Mouse (Mus musculus) embryo, embryonic 11.5 days (tissue): ENCODE results near the gene Mettl7a3.
"Not testable (repeated sequence)": the region's sequence is repeated elsewhere in the genome, so short reads cannot be mapped to it uniquely, and the experiment has no call there.

ENCODE experiments used
- DNase-seq: peaks from one replicate; pipeline ENCODE4 v3.0.0-alpha.2; 2012; ENCODE audit warnings: low read depth, low spot score

The Mettl7a3 gene

DNA sequence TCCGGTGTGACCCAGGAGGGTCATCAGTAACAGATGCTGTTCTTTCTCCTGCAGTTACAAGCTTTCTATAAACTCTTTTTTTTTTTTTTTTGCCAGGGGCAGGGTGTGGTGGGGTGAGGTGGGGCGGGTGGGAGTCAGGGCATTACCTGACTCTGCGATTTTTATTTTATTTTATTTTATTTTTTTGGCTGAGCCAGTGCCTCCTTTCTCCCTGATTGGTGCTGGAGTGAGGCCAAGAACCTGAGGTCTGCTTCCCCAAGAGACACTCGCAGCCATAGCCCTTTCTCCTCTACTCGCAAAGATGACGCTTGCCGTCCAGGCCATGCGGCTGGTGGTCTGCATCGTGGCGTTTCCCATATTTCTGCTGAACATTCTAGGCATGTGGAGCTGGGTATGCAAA, at the start of gene Mettl7a3:
Gene Mettl7a3, plus strand, starts transcription at position 301 of the 400 bp plus-strand sequence.
- DNase-seq: no peak

DNA sequence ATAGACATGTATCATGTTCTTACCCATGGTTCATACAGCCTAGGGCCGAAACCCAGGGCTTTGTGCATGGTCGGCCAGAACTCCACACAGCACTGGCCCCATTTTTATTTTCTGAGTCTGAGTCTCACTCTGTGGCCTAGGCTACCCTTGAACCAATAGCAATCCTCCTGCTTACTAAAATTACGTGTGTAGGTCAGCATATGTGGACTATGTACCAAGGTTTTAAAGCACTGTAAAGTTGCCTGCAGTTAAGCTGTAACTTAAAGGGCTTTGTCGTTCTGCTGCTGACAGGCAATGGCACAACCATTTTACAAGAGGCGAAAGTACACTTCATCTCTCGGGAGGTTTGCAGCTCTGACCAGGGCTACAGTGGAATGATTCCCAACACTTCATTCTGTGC, 45.7 kb upstream of the Mettl7a3 start:
- DNase-seq: no peak

DNA sequence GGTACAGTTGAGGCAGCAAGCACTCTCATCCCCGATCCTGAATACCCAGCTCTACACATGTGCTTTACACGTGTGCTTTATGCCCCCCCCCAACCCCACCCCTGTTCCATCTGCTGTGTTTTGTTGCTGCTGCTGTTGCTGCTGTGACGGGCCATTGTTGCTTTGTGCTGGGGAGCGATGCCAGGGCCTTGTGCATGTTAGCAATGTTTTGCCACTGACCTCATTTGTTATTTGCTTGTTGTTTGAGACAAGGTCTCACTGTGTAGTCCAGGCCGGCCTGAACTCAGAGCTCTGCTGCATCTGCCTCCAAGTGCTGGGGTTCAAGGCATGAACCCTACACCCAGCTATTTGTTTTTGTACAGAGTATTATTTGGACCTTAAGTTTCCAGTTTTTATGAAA, 43.9 kb upstream of the Mettl7a3 start:
- no peak for DNase-seq

DNA sequence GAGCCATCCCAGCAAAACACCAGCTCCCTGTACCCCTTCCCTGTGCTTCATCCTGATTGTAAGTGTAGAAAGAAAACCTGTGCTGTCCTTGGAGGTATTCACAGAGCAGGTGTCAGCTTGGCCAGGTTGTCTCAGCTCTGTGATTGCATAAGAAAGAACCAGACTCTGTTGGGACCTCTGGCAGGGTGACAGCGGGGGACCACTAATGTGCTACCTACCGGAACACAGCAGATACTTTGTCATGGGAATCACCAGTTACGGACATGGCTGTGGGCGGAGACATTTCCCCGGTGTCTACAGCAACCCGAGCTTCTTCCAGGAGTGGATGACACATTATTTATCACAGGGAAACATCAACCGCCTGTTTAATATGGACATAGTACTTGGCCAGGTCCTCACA, 42.4 kb upstream of the Mettl7a3 start:
- DNase-seq: no peak

DNA sequence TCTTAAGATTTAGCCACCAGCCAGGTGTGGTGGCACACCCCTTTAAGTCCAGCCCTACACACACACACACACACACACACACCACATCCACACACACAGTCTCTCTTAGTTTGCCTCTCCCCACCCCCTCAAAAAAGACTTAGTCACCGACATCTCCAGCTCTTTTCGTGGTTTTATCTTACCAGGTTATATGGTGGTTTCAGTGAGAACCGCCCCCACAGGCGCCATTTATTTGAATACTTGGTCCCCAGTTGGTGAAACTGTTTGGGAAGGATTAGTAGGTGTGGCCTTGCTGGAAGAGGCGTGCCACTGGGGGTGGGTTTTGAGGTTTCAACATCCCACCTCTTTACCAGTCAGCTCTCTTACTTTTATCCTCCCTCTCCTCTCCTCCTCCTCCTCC, 36.9 kb upstream of the Mettl7a3 start:
- no peak for DNase-seq

DNA sequence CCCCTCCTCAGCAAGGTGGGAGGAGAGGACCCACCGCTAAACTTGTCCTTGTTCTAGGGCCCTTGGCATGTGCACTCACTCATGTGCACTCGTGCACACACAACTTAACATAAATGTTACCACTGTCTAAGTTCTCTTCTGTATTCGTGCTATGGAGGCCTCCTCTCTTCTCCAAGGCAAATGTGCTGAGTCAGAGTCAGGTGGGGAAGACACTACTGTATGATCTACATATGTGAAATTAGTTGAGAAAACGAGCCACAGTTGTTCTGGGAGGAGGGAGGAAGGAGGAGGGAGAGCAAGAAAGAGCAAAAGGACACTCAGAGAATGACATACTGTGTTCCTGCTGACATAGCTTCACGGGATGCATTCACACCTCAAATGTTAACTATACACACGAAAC, 34.2 kb upstream of the Mettl7a3 start:
- DNase-seq: no peak

DNA sequence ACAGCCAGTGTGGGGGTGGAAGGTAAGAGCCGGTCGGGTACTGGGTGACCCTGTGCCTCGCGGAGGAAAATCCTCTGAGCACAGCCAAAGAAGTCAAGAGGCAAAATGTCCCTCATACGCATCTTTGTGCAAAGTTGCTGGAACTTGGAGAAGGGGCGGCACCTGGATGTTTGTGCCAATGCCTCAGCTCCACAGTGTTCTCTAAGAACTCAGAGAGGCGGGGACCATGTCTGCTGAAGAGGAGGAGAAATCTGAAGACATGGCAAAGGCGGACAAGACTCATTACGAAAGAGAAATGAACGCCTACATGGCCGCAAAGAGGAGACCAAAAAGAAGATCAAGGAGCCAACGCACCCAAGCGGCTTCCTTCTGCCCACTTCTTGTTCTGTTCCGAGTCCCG, 33.2 kb upstream of the Mettl7a3 start:
- no peak for DNase-seq

DNA sequence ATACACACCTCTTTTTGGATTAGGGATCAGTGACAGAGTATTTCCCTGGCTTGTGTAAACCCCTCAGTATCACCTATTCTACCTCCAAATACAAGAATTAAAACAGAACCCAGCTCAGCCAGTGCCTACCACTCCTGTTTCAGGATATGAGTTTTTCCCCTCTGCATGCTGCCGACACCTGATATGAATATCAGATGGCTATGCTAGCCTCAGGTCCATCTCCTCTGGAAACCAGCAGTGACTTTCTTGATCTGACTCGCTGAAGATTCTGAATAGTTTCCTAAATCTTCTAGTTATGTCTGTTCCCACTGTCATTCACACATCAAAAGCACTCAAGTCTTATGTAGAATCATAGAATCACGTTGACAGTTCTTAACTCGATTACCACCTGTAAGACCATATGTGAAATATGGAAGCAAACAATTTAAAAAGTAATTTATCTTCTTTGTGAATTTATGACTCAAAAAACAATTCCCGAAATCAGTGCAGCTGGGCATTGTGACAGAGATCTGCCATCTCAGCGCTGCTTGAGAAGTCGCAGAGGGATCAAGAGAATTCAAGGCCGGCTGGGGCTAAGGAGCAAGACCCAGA, 31.2 kb upstream of the Mettl7a3 start:
- no peak for DNase-seq

DNA sequence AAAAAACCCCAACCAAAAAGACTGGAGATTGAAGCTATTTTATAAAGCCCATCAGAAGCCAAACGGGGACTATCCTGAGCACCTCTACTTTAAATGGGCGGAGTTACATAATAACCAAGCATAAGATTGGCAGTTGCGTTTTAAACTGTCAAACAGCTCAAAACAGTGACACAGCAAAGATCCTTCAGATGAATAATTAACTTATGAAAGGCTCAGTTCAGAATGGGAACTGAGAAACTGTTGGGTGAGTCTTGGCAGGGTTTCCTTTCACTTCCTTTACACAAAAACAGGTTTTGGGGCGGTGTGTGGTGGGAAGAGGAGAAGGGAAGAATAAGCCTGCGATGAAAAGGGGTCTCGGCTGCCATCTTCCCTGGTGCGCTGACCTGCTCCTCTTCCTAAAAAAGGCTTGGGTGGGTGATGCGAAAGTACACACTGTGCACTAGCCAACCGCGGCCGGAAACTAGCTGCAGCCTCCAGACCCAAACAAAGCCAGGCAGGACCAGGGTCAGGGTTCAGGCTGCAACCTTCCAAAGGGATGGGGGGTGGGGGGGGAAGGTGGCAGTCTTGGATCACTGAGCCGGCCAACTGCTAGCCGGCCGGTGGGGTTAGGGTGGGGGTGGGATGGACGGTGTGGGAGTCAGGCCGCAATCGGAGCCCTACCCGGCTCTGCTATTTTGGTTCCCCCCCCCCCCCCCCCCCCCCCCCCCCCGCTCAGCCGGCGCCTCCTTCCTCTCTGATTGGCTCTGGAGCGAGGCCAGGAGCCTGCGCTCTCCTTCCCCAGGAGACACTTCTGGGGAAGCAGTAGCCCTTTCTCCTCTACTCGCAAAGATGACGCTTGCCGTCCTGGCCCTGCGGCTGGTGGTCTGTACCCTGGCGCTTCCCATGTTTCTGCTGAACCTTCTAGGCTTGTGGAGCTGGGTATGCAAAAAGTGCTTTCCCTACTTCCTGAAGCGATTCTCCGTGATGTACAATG, 30.4 kb upstream of the Mettl7a3 start, which contains the start of gene Mettl7a1:
Gene Mettl7a1, plus strand, starts transcription at position 122 of the 973 bp plus-strand sequence.
- DNase-seq: peak; percentile 56

DNA sequence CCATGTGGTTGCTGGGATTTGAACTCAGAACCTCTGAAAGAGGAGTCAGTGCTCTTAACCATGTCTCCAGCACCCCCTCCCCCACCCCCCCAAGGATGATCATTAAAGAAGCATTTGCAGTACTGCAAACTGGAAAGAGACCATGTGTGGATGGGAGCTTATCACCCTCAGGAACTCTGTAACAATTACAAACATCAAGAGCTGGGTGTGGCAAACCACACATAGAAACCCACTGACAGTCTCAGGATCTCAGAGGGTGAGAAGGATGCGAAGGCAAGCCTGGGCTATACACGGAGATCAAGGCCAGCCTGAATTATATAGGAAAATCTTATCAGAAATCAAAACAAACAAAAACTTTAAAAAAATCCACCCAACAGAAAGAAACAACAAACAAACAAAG, 28.5 kb upstream of the Mettl7a3 start:
- no peak for DNase-seq

DNA sequence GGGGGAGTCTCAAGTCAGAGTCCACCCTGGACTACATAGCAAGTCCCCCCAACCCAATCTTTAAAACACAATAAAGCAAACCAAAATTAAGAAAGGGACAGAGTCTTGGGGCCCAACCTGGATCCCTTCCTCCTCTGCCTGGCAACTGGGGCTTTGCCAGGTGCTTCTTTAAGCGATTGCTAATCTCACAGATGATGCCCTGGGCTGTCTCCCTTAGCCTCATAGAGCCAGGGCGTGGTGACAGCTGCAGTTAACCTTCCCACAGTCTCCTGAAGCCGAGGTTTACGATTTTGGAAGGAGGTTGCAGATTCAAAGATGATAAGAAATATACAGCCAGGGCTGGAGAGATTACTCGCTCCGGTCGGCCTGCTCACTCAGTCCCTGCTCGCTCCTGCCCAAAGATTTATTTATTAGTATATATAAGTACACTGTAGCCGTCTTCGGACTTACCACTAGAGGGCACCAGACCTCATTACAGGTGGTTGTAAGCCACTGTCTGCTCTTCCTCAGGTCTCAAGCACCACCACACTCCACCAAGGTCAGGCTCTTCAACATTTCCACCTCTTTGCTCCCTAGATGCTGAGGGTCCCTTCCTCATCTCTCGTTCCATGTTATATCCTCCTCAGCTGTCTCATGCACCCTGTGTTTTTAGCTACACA, 27.2 kb upstream of the Mettl7a3 start:
- DNase-seq: not testable (repeated sequence)

DNA sequence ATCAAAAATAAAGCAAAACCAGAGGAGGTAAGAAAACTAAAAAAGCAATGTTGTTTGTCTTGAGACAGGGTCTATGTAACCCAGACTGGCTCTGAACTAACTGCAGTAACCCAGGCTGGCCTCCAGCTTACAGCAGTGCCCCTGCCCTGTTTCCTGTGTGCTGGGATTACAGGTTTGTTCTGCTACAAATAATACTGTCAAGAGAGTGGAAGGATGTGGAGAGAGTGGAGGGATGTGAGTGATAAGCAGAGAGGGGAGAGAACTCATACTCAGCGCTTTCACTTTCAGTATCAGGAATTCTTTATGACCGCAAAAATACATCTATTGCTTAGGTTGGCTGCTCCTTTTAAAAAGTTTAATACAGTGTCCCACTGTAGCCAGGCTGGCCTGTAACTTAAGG, 22.4 kb upstream of the Mettl7a3 start:
- DNase-seq: no peak

DNA sequence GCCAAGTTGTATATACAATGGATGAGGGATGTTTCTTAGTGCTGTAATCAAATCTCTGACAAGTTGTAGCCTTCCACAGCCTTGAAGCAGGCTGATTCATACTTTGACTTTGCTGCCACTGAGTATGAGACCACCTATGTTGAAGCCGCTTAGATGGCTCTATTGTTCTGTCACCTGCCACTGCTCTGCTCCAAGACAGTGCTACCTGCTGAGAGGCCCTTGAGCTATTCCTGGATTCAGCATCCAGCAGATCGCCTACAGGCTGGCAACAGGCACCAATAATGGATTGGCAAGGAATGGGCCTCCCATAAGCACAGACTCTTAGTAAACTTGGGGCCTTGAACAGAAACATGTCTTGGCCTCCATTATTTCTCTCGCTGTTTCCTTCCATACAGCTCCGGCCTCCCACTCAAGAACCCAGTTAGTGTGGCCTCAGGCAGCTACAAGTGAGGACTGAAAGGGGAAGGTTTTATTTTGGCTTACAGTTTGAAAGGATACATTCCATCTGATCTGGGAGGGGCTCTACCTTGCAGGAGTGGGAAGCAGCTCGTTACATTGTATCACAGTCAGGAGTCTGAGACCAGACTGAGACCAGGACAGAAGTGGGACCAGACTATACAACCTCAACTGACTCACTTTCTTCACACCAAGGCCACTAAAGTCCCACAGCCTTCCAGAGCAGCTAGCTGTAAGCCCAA, 20.1 kb upstream of the Mettl7a3 start:
- no peak for DNase-seq

DNA sequence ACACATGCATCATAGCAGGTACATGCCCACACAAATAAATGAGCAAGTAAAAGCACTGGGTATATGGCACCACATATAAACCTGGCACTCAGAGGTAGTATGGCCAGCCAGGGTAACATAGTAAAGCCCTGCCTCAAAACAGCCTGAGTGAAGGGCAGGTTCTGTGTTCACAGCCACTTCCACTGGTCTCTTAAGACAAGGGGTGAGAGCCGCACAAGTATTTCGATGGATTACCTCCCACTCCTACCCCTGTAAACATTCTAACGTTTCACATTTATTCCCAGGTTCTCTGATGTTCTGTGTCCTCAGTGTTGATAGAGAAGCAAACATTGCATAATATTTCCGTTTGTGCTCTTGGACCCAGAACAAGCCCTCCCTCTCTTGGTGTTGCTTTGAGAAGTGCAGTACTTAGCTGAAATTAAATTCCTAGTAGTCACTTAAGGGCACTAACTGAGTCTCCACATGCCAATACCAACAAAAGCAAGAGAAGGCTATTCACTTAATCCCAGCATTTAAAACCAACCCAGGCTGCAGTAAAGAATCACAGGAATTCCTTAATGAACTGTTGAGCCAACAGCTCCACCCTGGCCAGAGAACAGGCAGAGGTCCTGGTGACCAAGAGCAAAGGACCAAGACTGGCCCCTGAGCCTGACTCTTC, 16.6 kb upstream of the Mettl7a3 start:
- DNase-seq: not testable (repeated sequence)

DNA sequence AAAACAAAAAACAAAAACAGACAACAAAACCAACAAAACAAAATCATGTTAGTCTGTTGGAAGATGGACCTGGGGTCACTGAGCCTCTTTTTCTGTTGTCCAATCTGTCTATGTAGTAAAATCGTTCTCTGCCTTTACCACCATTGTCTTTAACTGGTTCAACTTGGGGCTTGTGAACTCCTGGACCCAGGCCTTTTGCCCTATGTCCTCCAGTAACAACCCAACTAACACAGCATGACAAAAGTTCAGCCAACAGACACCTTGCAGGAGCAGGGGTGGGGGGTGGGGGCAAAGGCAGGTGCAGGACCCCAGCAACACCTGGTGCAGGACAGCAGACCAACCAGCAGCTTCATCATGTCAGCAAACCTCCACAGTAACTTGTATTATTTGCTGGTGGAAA, 14.8 kb upstream of the Mettl7a3 start:
- no peak for DNase-seq

DNA sequence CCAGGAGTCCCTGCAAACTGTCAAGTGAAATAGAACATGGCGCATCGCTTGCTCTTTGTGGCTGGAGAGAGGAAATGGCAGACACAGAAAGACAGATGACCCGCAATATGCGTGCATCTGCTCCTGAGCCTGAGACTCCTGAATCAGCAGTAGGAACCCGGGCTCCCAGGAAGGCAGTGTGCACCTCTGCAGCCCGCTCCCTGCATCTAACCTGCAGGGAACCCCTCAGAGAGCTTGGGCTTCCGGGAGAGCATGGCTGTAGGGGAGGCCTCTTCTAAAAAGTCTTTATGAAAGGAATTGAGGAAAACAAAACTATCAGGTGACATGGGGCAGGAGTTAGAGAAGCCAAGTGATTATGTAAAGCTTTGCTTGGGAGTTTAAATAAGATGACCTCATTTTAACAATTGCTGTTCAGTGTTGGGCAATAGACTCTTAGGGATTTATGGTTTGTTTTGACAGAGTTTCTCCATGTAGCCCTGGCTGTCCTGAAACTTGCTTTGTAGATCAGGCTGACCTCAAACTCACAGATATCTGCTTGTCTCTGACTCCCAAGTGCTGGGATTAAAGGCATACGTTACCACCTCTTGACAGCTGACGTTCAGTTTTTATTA, 14.3 kb upstream of the Mettl7a3 start:
- DNase-seq: no peak

DNA sequence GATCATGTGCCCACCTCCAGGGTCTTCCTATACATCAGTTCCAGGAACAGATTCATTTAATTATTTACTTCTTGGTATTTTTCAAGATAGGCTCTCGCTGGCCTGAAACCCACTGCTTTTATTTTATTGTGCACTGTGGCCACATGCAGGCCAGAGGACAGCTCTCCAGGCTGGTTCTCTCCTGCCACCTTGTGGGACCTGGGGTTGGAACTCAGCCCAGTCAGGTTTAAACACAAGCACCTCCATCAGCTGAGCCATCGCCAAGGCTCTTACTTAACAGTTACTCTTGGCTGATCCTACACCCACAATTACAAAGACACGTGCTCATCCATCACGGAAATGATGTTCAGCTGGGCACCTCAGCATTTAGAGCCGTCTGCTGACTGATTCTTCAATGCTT, 13.6 kb upstream of the Mettl7a3 start:
- no peak for DNase-seq

DNA sequence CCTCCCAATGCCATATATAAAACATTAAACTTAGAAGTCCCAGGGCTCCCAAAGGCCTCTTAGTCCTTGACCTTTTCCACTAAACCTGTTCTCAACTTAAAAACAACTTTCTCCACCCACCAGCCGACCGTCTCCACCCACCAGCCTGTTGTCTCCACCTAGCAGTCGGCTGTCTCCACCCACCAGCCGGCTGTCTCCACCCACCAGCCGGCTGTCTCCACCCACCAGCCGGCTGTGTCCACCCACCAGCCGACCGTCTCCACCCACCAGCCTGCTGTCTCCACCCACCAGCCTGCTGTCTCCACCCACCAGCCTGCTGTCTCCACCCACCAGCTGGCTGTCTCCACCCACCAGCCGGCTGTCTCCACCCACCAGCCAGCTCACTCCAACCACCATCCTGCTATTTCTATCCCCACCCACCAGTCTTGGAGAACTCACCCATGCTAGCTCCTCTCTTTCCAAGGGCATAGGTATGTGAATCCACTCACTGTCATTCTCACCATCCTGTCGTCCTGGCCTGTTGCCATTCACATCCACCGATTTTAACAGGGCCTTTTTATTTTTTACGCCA, 10.6 kb upstream of the Mettl7a3 start:
- no peak for DNase-seq

DNA sequence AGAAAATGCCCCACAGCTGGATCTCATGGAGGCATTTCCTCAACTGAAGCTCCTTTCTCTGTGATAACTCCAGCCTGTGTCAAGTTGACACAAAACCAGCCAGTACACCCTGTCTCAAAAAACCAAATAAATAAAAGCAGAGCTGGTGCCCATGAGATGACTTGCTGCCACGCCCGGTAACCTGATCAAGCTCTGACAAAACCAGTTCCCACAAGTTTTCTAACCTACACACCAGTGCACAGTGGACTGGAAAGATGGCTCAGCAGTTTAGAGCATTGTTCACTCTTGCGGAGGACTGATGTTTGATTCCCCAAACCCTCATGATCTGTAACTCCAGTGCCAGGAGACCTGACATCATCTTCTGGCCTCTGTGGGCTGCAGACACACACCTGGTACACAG, 9.5 kb upstream of the Mettl7a3 start:
- no peak for DNase-seq

DNA sequence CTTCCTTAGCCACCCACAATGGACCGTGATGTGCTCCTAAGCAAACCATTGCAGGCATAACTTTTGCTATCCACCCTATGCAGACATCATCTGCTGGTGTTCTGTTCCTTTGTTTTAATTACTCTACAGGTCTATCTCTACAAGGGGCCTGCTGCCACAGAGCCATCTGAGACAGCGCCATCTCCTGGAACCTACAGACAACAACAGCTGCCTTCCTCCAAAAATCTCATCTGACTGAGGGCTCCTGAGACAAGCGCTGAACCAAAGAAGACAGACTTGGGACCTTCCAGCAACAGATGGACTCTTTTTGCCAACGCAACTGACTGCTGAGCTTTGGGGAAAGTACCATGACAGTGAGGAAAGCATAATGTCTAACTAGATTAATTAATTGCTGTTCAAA, 6.6 kb upstream of the Mettl7a3 start:
- not testable (repeated sequence) for DNase-seq

DNA sequence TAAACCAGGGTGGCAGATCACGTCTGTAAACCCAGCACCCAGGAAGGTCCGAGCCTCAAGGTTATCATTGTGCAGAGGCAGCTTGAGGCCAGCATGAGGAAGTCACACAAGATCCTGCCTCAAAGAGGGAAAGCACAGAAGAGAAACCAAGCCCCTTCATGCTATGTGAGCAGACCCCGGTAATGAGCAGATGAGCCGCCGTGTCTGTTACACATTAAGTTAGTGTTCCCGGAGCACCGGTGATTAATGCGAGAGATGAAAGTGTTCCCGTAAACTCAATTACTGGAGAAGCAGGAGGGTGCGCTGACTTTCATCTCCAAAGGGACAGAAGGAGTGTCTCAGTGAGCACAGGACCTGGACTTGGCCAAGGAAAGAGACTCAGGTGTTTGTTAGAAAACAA, 5.4 kb upstream of the Mettl7a3 start:
- DNase-seq: not testable (repeated sequence)
